Mouse (Mus musculus): Measurements from ENCODE around the gene Erich3.

DNA sequence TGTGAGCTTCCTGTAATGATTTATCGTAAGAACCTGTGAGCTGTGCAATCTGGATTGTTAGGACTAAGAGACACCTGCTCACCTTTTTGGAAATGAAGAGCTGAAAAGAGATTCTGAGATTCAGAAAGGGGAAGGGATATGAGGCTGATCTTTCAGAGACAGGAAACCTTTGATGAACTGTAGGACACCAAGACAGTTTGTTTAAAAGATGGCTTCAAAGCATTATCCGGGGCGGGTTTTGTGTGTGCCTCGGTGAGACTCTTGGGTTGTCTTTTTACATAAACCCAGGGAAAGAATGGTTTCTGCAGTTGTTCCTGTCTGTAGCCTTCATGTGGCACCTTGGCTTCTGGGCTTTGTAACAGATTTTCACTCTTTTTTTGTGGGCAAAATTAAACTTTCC lies 30.2 kb downstream of the Erich3 start:
- TF ChIP-seq EP300 (IDR thresholded peaks at IDR 0.05; ENCODE audit: low read depth) (no peak), CTCF (IDR thresholded peaks at IDR 0.05; ENCODE audit: low read depth) (no peak)

Data from liver, postnatal 0 days (tissue).